Mouse (Mus musculus) forebrain, postnatal 0 days (tissue): ENCODE measurements around the gene Dock9. TPM values are rescaled to one million over a fixed set of nuclear protein-coding genes. Genes with fewer than 3 reads are reported as not detected.

Experiments used
- ATAC-seq: fragments of 200-750 bp; cut with Nextera tagmentation; 2 replicates; pipeline ENCODE4 v1.8.0; 2017; ENCODE audit warnings: mild to moderate bottlenecking, moderate library complexity
- DNase-seq: peaks from one replicate; pipeline ENCODE4 v3.0.0-alpha.2; 2015
- H3K27ac ChIP-seq: fragments of 300-500 bp; sonication (generic); 2 replicates; pipeline ENCODE4 v1.5.1; 2014; ENCODE audit warnings: low read depth, mild to moderate bottlenecking, antibody characterized with exemption, low read length, moderate library complexity, mixed read lengths
- H3K27me3 ChIP-seq: fragments of 300-500 bp; sonication (generic); 2 replicates; pipeline ENCODE4 v1.6.1; 2014; ENCODE audit warnings: mild to moderate bottlenecking, low read length, mixed read lengths; ENCODE audit not compliant: insufficient read depth
- H3K36me3 ChIP-seq: fragments of 300-500 bp; sonication (generic); 2 replicates; pipeline ENCODE4 v1.6.1; 2014; ENCODE audit warnings: mild to moderate bottlenecking, moderate library complexity; ENCODE audit not compliant: insufficient read depth
- H3K4me1 ChIP-seq: fragments of 300-500 bp; sonication (generic); 2 replicates; pipeline ENCODE4 v1.6.1; 2014; ENCODE audit warnings: antibody characterized with exemption; ENCODE audit not compliant: insufficient read depth
- H3K4me2 ChIP-seq: fragments of 300-500 bp; sonication (generic); 2 replicates; pipeline ENCODE4 v1.6.1; 2014; ENCODE audit warnings: low read depth, mild to moderate bottlenecking, moderate library complexity
- H3K4me3 ChIP-seq: fragments of 300-500 bp; sonication (generic); 2 replicates; pipeline ENCODE4 v1.5.1; 2014; ENCODE audit warnings: low read depth, low read length, mixed read lengths
- H3K9ac ChIP-seq: fragments of 300-500 bp; sonication (generic); 2 replicates; pipeline ENCODE4 v1.6.1; 2014; ENCODE audit warnings: mild to moderate bottlenecking
- H3K9me3 ChIP-seq: fragments of 300-500 bp; sonication (generic); 2 replicates; pipeline ENCODE4 v1.6.1; 2016; ENCODE audit warnings: low read length
- CTCF ChIP-seq: sonication (generic); IDR thresholded peaks from 2 replicates; pipeline ENCODE4 v1.5.1; 2016; ENCODE audit warnings: antibody characterized with exemption, control low read depth, low read depth
- WGBS: fragments of 180-500 bp; shearing (Covaris S2); extraction: QIAGEN DNeasy Blood & Tissue Kit; methylation state at CpG from one replicate; pipeline ENCODE4 v1.1.7; 2014; 5-methylcytosine and 5-hydroxymethylcytosine counted together
- polyA plus RNA-seq: library from polyadenylated mRNA; unstranded; fragments of >200 nt; fragmentation: Nextera tagmentation; extraction: Ambion mirVana; gene quantifications from 2 replicates; pipeline ENCODE4 v1.2.1, GENCODE M21; 2015
- total RNA-seq: library from RNA; depleted of rRNA; stranded (reverse); fragments of >200 nt; gene quantifications from 2 replicates; pipeline ENCODE4 v1.2.3, GENCODE M21; 2014

Gene Dock9
- total and polyA plus RNA-seq, 2 experiments from 2014 or later = 14.2 to 87.2 TPM

GRCm38 (mm10) chr14:121738431-121739403 is 58.9 kb downstream of the Dock9 start:
- Histone ChIP-seq H3K4me2 (peak overlapping the region; percentile 52), H3K27ac (peak overlapping the region; percentile 95), H3K36me3 (no peaks in the 10 kb centered on the region), H3K4me1 (peaks cover 5% of the 10 kb centered on the region), H3K9ac (peak overlapping the region; percentile 67), H3K27me3 (no peaks in the 10 kb centered on the region), H3K4me3 (peak overlapping the region; percentile 42), H3K9me3 (no peaks in the 10 kb centered on the region)
- ATAC-seq = peak; percentile 76
- TF ChIP-seq CTCF = 0 out of 2 replicates have a peak, but pooled peaks have one; percentile 3
- DNase-seq = peak; percentile 84
- 33% methylated on average over 24 of the region's 24 CpGs for WGBS

GRCm38 (mm10) chr14:121737277-121737676 is 60.4 kb downstream of the Dock9 start:
- Histone ChIP-seq H3K4me3 (peak overlapping the region; percentile 42), H3K36me3 (no peaks in the 10 kb centered on the region), H3K9me3 (no peaks in the 10 kb centered on the region), H3K27me3 (no peaks in the 10 kb centered on the region), H3K9ac (peak overlapping the region; percentile 67), H3K4me1 (peaks cover 6% of the 10 kb centered on the region), H3K4me2 (peak overlapping the region; percentile 52), H3K27ac (peak overlapping the region; percentile 95)
- no peak for DNase-seq
- no peak for ATAC-seq
- WGBS = 66% methylated on average over 8 of the region's 8 CpGs
- no peak for TF ChIP-seq CTCF

GRCm38 (mm10) chr14:121735678-121736077 is 62.0 kb downstream of the Dock9 start:
- H3K27ac ChIP-seq = no peak overlapping the region
- H3K4me1 ChIP-seq = peaks cover 10% of the 10 kb centered on the region
- TF ChIP-seq CTCF = peak; percentile 52
- 66% methylated on average over 7 of the region's 7 CpGs for WGBS
- H3K36me3 ChIP-seq = no peaks in the 10 kb centered on the region
- H3K9me3 ChIP-seq = no peaks in the 10 kb centered on the region
- H3K4me3 ChIP-seq = peak overlapping the region; percentile 5; the same call in 1 of the 2 replicates
- ATAC-seq (no peak), DNase-seq (no peak)
- peak overlapping the region; percentile 52 for H3K4me2 ChIP-seq
- H3K27me3 ChIP-seq = no peaks in the 10 kb centered on the region
- no peak overlapping the region for H3K9ac ChIP-seq

GRCm38 (mm10) chr14:121734217-121734616 is 63.4 kb downstream of the Dock9 start:
- no peak for DNase-seq
- Histone ChIP-seq H3K27me3 (no peaks in the 10 kb centered on the region), H3K9ac (no peak overlapping the region), H3K27ac (no peak overlapping the region), H3K36me3 (no peaks in the 10 kb centered on the region), H3K4me2 (peak overlapping the region; percentile 30), H3K4me1 (peaks cover 5% of the 10 kb centered on the region; the same call in 1 of the 2 replicates), H3K4me3 (peak overlapping the region; percentile 16; the same call in 1 of the 2 replicates), H3K9me3 (no peaks in the 10 kb centered on the region)
- ATAC-seq = no peak
- WGBS = 74% methylated on average over 7 of the region's 7 CpGs
- no peak for TF ChIP-seq CTCF

- no peak for TF ChIP-seq CTCF
- Histone ChIP-seq H3K36me3 (no peaks in the 10 kb centered on the region), H3K4me3 (no peak overlapping the region), H3K27ac (no peak overlapping the region), H3K4me2 (peak overlapping the region; percentile 30), H3K9ac (no peak overlapping the region), H3K4me1 (peaks cover 5% of the 10 kb centered on the region; the same call in 1 of the 2 replicates), H3K9me3 (no peaks in the 10 kb centered on the region), H3K27me3 (no peaks in the 10 kb centered on the region)
- ATAC-seq (no peak), DNase-seq (no peak)
- 95% methylated on average over 12 of the region's 12 CpGs for WGBS
These were observed 63.9 kb downstream of the Dock9 start for GRCm38 (mm10) chr14:121733694-121734093.

DNA sequence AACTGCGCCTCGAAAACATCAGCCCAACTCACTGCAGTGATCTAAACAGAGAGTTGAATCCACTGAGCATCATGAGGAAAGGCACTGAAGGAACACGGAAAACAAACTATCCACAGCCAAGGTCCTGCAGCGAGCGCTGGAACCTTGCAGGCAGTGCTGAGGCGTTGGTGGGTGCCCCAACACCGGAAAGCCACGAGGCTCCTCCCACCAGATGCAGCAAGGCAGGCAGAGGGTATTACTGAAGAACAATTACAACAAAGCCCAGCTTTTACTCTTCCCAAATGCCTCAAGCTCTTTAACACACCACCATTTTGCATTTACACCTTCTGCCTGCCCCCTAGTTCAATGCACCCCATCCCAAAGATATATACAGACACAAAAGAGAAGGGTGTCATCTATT is 65.4 kb downstream of the Dock9 start:
- Histone ChIP-seq H3K9me3 (no peaks in the 10 kb centered on the region), H3K27ac (no peak overlapping the region), H3K36me3 (no peaks in the 10 kb centered on the region), H3K4me1 (peaks cover 5% of the 10 kb centered on the region; the same call in 1 of the 2 replicates), H3K9ac (no peak overlapping the region), H3K27me3 (no peaks in the 10 kb centered on the region), H3K4me2 (no peak overlapping the region), H3K4me3 (no peak overlapping the region)
- ATAC-seq (no peak), DNase-seq (no peak)
- WGBS = 21% methylated on average over 8 of the region's 8 CpGs
- no peak for TF ChIP-seq CTCF

GRCm38 (mm10) chr14:121731688-121732168 is 65.9 kb downstream of the Dock9 start:
- no peak overlapping the region for H3K4me2 ChIP-seq
- peak; percentile 26; the same call in 1 of the 2 replicates for ATAC-seq
- no peaks in the 10 kb centered on the region for H3K9me3 ChIP-seq

More at GRCm38 (mm10) chr14:121731688-121732168, 65.9 kb downstream of the Dock9 start:
- H3K27me3 ChIP-seq = no peaks in the 10 kb centered on the region
- no peak for DNase-seq
- H3K4me3 ChIP-seq = no peak overlapping the region
- H3K36me3 ChIP-seq = no peaks in the 10 kb centered on the region
- no peak overlapping the region for H3K9ac ChIP-seq
- TF ChIP-seq CTCF = no peak
- 41% methylated on average over 6 of the region's 6 CpGs for WGBS
- no peak overlapping the region for H3K27ac ChIP-seq
- H3K4me1 ChIP-seq = peaks cover 5% of the 10 kb centered on the region; the same call in 1 of the 2 replicates
